Mouse (Mus musculus): ENCODE results near the gene Ankle2.

Ankle2 gene

DNA sequence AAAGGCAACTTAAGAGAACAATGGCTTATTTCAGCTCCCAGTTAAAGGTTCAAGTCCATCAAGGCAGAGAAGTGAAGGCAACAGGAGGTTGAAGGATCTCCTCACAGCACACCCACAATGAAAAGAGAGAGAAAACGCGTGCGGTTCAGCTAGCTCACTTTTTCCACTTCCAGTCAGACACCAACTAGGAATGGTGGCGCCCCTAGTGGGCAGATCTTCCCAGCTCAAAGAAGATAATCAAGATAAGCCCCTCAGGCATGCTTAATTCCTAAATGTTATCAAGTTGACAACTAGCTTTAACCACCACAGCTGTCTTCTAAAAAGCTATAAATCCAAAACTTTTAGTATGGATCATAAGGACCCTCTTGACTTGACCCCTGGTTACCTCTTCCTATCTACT lies 53.7 kb downstream of the Ankle2 start:
- no peak for ATAC-seq (ENCODE audit: low TSS enrichment)

DNA sequence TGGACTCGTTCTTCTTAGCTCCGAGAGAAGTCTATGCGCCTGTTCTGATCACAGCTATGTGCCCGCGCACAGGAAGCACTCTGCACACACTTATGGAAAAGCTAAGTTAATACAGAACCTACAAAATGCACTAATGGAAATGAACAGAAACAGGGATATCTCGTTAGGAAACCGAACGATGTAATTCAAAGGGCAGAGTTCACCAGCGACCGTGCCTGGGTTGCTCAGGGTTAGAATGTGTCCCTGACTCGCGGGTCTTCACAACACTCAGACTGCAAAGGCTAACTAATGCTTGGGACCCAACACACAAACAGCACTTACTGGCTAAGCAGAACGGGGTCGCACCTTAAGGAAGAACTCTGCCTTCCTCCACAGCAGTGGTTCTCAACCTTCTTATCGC lies 54.4 kb downstream of the Ankle2 start:
- ATAC-seq (ENCODE audit: low TSS enrichment), result no peak

DNA sequence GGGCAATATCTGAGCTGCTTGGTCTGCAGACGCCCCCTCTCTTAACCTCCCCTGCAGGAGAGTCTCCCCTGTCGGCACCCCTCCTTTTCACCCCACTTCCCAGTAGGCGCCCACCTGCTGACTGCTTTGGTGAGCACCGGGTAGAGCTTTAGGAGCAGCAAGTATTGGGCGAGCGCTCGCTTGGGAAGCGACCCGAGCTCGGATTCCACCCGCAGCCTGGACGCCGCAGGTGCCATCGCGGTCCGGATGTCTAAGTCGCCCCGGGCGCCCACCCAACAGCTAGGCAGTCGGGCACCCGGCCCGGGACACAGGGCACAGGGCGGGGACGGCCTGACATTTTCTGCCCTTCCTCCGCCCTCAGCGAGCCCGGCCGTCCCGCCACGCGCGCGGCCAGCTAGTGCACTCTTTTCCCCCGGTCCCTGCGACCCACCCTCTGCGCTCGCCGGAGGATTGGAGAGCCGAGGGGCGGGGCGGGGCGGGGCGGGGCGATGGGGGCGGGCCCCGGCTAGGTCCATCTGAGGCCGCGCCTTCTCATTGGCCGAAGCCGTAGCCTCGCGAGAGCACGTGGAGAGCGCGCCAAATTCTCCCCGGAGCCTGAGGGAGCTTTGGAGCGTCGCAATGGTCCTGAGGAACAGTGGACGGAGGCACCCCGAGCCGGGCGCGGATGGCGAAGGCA lies 55.1 kb downstream of the Ankle2 start, which contains the start of the genes Pxmp2 and Pole:
Pxmp2 (minus strand) TSS at position 417 of the 676 bp plus-strand sequence.
Pole (plus strand) TSS at position 537 of the 676 bp plus-strand sequence.
- peak; percentile 98 for ATAC-seq (ENCODE audit: low TSS enrichment)

DNA sequence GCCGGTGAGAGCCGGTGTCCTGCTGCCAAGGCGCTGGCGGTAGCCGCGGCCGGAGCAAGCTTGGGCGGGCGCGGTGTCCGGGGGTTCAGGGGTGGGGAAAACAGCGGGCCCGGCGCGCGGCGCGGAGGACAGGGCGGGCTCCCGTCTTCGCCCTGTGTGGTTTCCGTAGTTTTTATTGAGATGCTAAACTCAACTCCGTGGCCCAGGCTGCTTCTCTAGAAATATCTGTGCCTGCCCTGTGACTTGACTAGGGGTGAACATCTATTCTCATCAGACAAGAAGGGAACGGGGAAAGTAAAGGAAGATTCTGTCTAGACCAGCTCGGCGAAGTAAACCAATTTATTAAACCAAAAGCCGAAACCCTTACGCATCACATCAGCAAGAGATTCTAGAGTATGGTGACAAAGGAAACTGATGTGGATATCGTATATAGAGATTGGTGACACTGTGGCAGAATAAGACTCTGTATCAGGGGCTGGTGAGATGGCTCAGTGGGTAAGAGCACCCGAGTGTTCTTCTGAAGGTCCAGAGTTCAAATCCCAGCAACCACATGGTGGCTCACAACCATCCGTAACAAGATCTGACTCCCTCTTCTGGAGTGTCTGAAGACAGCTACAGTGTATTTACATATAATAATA lies 55.8 kb downstream of the Ankle2 start:
- ATAC-seq (ENCODE audit: low TSS enrichment), result no peak; the same call in 1 of the 2 replicates

DNA sequence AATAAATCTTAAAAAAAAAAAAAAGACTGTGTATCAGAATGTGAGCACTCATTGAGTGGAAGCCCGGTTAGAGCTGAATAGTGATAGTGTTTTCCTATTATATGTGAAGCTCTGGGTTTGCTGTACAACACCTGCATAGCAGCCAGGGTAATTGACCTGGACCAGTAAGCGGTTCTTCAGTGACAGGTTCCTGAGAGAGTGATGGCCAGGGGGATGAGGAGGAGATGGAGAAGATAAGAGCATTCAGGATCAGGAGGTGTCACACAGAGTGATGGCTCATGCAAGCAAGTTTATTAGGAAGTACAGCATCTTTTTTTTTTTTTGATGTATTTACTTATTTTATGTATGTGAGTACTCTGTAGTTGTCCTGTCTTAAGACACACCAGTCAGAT lies 56.3 kb downstream of the Ankle2 start:
- no peak for ATAC-seq (ENCODE audit: low TSS enrichment)

DNA sequence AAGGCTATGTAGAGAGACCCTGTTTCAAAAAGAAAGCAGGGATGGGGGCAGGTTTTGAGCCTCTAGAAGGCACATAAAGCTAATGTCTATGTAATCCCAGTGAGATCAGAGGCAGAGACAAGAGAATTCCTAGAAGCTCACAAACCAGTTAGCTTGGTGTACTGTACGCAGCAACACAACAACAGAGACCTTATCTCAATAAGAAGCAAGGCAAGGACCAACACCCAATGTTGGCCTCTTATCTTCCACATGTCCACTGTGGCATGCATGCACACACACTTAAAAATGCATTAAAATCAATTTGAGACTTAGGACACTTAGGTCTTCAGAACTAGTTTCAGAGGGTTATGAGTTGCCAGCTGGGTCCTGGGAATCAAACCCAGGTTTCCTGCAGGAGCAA lies 60.8 kb downstream of the Ankle2 start:
- no peak for ATAC-seq (ENCODE audit: low TSS enrichment)

DNA sequence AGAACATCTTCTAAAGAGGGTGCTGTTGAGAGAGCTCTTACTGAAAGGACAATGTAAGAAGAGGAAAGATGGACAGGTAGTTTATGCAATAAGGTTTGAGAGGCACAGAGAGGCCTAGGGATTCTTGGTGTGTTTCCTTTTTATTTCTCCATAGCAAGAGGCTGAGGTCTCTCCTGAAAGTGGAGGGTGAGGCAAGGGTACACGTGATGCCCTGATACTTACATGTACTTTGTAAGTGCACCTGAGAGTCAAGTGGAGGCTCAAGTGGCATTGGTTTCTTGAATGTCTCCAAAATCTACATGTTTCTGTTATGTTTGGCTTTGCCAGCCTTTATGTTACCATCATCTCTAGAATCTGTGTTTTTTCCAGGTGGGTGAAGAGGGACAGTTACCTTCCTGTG lies 65.8 kb downstream of the Ankle2 start:
- ATAC-seq (ENCODE audit: low TSS enrichment), result no peak

DNA sequence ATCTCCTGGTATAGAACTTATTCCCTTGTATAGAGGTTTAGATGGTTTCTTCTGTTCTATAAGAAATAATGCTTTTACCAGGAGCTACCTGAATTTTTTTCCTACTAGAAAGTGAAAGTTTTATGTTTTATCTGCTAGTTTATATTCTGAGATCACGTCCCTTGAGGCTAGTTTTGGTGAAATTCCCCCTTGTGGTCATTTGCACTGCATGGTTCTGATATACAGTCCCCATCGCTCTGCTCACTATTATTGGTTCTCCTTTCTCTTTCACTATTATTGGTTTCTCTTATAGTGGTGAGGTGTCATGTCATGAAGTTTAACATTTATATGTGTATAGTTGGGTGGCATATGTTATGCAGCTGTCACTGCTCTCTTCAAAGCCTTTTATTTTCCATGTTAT lies 69.8 kb downstream of the Ankle2 start:
- no peak for ATAC-seq (ENCODE audit: low TSS enrichment)

Measured in frontal cortex, adult (tissue).